Mouse (Mus musculus) frontal cortex, postnatal 25 days (tissue): ENCODE measurements around the gene Keap1.
"Not testable (repeated sequence)": the region's sequence is repeated elsewhere in the genome, so short reads cannot be mapped to it uniquely, and the experiment has no call there.

ENCODE experiments used
- DNase-seq, 2 experiments: peaks; one replicate each; pipeline ENCODE4 v3.0.0; 2022; ENCODE audit warnings: low spot score in 2 of 2

Keap1 gene

DNA sequence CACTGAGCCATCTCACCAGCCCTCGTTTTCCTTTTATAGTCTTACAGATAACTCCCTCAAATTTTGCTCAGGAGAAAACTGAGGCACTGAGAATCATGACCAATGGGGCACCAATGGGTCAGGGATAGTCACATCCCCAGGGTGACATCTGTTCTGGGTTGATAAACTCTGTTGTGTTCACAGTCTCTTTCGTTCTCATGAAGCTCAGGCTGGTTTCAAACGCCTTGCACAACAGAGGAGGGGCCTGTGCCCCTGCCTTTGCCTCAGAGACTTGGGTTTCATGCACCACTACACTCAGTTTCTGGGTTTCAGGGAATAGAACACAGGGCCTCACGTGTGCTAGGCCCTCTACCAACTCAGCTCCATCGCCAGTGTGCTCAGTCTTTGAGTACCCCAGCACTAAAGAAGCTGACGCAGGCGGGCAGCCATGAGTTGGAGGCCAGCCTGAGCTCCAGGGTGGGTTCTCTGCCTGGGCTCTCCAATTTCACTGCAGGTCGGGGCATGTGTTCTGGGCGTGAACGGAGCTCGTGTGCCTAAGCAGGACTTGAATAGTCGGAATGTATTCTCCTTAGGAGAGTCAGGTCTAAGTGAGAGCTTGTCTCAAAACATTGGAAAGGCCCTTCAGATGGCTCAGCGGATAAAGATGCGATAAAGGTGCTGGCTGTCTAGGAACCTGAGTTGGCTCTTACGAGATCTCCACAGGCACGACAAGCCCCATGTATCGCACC is 25.3 kb upstream of the Keap1 start:
- DNase-seq, result no peak

DNA sequence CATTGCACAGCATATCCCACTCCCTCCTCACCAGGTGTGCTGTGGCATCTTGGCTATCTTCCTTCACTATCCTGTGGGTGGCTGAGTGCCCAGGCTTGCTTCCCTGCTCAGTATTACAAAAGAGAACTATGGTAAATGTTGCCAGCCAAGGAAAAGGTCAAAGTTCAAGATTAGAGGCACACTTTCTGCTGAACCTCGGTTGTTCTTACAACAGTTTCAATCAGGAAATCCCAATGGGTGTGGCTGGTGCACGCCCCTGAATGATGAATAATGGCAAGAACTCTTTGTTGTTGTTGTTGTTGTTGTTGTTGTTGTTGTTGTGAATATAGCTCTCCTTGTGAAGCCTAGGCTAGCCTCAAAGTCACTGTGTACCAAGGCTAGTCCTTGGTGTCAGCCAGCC is 22.7 kb upstream of the Keap1 start:
- DNase-seq, result no peak

DNA sequence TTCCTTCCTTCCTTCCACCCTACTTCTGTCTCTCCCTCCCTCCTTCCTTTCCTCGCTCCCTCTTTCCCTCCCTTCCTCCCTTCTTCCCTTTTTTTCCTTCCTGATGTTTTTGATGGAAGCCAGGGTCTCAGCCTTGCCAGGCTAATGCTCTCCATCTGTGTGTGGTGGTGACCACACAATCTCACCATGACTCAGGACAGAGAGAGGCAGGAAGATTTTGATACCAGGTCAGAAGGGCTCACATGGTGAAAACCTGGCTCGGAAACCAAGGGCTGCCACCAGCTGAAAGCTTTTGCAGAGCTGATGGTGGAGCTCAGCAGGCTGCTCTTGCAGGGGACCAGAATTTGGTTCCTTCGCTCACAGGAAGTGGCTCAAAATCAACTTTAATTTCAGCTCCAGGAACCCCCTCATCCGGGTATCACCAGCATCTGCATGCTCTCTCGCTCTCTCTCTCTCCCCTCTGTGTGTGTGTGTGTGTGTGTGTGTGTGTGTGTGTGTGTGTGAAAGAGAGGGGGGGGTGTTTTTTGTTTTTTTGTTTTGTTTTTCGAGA is 21.4 kb upstream of the Keap1 start:
- no peak for DNase-seq

DNA sequence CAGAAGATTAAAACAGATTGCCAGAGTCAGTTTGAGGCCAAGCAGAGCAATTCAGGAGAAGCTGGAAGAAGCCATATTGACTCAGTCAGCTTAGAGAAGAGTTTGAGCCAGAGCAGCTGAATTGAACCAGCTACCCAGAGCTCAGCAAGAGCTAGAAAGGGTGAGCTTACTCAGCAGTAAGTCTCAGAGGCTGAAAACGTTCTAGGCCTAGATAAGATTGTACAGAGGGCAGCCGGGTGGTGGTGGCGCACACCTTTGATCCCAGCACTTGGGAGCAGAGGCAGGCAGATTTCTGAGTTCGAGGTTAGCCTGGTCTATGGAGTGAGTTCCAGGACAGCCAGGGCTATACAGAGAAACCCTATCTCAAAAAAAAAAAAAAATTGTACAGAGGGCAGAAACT is 17.2 kb upstream of the Keap1 start:
- DNase-seq, result not testable (repeated sequence)

DNA sequence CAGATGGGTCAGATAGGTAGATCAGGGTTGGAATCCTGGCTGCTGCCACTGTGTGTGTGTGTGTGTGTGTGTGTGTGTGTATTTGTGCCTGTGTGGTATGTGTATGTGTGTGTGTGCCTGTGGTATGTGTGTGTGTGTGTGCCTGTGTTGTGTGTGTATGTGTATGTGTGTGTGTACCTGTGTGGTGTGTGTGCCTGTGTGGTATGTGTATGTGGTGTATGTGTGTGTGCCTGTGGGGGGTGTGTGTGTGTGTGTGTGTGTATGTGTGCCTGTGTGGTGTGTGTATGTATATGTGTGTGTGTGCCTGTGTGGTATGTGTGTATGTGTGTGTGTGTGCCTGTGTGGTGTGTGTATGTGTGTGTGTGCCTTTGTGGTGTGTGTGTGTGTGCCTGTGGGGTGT is 15.5 kb upstream of the Keap1 start:
- no peak for DNase-seq

DNA sequence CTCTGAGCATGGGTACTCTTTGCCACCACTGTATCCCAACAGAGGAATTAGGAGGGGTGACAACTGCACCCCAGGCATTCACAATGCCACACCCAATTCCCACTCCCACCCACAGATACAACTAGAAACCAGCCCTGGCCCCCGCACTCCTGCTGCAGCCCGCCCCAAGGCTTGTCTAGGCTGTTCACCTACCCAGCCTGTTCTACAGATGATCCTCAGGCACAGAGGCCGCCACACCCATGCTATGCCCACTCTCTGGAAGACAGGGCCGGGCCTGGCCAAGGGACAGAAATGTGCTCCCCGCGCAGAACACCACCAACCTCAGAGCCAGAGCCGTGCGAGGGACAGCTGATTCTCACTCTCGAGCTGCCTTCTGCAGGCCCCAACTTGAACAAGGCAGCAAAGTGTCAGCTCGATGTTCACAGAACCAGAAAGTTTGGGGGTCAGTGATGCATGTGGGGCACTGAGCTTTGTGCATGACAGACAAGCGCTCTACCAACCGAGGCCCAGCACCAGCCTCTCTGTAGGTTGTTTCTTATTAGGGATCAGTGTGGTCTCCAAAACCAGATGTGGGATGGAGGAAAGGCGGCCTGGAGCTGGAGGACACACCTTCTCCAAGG is 12.1 kb upstream of the Keap1 start:
- DNase-seq, result no peak

DNA sequence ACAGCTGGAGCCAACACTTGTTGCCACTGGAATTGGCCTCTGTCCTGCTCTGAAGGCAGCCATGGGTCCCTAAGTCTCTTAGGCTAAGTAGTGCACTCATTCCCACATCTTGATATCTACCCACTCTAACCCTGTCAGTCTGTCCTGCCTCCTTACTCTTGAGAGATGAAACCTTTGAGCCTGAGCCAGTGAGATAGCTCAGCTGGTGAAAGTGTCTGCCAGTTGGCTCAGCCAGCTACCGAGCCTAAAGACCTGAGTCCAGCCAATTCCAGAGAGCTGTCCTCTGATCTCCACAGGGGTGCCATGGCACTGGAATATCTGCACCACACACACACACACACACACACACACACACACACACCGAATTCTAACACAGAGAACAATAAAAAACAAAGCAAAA is 11.3 kb upstream of the Keap1 start:
- no peak for DNase-seq

DNA sequence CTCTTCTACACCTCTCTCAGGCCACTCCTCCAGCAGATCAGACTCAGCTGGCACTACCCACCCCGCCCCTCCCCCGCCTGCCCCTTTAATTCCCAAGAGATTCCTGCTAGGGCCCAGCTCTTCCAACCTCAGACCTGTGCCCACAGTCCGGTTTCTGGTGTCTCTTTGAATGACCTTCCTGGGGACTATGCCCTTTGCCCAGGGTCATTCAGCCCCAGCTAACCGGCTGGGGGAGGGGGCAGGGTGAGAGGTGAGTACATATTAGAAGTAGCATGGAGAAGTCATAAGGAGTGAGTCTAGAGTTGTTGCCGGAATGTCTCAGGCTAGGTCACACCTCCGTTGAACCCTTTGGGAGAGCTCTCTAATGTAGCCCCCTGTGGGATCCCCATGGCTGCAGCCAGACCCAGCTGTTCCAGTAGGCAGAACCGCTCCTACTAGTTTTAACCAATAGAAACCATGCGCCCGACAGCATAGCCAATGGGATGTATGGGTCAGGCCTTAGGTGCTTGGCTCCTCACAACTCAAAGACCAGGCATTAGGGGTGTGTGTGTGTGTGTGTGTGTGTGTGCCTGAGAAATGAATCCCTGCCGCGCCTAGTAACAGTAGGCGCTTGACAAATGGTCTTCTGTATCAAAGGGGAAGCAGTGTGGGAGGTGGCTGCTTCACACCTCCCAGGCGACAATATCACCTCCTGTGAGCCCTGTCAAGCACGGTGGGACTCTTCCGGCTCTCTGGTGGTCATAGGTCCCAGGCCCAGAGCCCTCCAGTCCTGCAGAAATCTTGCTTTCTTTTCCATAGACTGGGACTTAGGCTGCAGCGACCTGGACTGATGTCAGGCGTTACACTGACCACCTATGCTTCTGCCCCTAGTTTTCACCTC is 10.7 kb upstream of the Keap1 start:
- DNase-seq, result no peak

DNA sequence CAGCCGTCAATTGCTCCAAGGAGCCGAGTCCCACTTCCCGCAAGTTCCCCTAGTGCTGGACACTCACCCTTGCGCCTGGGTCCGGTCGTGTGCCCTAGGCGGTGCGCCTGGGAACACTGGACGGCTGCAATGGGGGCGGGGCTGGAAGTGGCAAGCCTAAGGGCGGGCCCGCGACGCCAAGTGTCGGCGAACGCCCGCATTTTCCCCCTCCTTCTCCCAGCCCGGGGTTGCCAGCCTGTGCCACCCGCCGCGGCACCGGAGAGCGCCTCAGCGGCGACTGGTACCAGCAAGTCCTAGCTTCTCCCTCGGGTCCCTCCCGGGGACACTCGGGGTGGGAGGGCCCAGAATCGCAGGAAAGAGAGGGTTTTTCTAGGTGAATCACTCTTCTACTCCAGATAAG is 9.2 kb upstream of the Keap1 start, which contains the start of gene S1pr5:
TSS of gene S1pr5 (minus strand) at position 118 of the 400 bp plus-strand sequence.
- no peak for DNase-seq

DNA sequence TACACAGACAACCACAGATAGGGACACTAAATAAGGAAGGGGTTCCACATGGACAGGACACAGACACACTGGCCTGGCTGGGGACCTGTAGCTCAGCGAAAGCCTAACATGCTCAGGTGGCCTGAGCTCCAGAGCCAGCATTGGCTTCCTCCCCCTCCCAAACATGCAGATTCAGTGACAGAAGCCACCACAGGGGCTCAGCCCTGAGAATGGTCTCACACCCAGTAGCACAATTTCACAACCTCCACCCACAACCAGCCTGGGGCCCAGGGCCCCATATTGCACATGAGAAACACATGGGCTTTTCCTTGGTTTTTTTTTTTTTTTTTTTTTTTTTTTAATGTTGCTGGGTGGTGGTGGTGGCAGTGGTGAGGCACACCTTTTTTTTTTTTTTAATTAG is 7.2 kb upstream of the Keap1 start:
- DNase-seq, result no peak

DNA sequence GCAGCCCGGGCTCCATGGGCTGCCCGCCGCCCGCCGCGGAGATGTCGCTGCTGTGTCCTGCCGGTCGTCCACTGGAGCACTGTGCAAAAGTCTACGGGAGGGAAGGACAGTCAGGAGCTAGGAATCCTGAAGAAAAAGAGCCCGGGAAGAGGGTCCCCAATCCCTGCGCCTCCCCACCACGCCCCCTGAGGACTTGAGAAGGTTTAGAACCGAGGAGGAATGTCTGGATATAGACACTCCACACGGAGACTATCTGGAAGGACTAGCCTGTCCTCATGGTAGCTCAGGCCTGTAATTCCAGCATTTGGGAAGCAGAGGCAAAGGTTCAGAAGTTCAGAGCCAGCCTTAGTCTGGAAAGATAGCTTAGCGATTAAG is 5.9 kb upstream of the Keap1 start:
- no peak for DNase-seq

DNA sequence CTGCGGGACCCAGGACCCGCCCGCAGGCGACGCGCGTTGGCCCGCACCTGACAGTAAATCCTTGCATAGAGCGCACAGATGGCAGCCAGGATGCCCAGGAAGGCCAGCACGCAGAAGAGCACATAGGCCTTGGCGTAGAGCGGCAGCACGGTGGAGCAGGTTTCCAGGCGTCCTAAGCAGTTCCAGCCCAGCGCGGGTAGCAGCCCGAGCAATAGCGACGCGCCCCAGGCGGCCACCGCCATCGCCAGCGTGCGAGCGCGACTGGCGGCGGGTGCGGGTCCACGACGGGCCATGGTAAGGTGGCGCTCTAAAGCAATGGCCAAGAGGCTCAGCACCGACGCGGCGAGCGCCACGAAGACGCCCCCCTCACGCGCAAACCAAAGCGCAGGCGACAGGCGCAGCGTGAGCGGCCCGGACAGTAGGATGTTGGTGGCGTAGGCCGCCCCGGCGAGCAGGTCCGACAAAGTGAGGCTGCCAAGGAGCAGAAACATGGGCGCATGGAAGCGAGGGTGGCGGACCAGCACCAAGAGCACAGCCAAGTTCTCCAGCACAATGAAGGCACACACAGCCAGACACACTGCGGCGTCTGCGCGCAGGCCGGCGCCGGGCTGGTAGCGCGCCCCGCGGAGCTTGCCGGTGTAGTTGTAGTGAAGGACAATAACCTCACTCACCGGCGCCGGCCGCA is 5.4 kb upstream of the Keap1 start:
- no peak for DNase-seq

DNA sequence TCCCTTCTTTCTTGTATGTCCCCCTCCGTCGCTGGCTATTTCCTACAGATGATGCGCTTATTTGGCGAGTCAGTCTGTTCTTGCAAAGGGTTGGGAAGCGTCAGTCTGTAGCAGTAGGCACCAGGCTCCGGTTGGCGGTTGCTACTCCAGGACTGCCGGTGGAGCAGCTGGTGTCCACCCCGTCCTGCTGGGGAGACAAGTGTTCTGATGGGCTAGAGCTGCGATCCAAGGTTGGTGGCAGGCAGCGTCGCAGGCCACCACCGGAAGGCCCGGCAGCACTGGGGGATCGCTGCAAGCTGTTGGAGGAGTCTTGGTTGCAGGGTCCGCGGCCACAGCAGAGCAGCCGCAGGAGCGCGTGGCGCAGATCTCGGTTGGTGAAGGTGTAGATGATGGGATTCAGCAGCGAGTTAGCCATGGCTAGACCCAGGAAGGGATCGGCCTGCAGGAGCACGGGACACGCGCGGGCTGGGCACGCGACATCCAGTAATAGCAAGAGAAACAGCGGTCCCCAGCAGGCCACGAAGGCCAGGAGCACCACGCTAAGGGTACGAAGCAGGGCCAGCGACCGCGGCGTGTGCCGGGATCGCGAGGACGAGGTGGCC is 4.8 kb upstream of the Keap1 start:
- no peak for DNase-seq

DNA sequence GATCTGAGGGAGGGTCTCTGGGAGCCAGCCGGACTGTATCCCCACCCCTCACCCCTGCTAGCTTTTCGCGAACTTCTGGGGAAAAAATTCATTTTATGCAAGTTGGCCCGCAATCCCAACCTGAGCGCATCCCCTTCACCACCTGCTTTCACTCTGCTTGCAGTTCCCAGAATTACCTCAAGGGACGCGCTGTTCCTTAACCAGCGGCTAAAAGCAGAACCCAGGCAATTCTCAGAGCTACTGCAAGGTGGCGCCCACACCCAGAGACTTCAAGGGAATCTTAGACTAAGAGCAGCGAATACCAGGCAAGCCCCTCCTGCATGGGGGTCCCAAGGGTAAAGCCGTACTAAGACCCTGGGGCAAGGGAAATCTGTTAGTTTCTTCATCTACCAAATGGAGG is 2.2 kb upstream of the Keap1 start:
- DNase-seq, result peak; percentile 65 to 75

DNA sequence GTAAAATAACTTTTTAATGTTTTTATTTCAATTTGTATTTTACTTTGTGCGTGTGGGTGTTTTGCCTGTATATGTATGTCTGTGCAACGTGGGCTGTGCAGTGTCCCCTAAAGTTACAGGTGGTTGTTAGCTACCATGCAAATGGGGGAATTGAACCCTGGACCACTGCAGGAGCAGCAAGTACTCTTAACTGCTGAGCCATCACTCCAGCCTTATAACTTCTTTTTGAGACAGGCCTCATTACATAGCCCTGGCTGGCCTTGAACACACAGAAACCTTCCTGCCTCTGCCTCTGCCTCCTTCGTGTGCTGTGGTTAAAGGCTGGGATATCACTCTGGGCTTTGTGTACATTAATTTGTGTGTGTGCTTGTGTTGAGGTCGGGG is 296 bp upstream of the Keap1 start:
- DNase-seq, result no peak

DNA sequence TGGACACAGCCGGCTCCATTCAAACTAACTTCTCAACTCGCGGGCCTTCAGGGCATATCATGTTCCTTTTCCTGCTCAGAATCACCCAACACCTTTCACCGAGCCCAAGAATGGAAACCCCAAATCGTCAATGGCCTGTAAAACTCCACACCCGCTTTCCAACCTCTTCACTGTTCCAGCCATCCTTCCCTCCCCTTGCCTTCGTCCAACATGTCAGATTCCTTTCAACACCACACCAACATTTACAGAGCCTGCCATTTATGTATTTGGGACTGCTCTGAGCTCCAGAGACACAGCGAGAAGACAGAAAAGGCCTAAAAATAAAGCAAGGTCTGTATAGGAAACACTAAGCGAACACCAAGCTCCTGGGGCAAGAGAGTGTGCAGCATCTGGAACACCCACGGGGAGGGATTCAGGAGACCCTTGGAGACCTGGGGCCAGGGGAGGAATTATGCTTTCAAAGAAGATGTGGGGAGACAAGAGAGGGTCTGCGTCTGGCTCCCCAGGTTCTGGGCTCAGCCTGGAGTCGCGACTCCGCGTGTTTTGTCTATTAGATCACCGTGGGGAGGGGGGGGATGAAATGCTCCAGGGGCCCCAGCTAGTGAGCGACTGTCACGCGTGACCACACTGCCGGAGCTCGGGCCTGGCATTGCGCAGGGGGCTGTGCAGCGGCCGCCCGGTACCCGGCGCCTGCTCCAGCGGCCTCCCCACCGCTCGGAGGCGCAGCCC is 993 bp downstream of the Keap1 start:
- DNase-seq, result no peak

DNA sequence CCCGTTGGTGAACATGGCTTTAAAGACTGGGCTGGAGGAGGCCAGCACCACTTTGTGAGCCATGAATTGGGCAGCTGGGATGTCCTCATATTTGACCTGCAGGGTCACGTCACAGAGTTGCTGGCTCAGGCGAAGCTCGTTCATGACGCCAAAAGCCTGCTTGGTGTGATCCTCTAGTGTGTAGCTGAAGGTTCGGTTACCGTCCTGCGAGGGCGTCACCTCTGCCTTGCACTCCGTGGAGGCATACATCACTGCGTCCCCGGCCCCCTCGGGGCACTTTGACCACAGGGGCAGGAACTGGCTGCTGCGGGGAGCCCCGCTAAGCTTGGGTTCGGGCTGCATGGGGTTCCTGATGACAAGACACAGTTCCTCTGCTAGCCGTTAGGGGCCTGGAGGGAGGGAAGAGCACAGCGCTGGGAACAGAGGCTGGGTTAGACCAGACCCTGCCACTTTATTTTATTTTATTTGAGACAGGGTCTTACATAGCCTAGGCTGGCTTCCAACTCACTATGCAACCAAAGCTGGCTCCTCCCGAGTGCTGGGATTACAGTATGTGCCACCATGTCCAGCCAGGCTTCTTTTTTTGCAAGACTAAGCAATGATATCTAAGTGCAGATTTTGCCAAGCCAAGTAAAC is 1.7 kb downstream of the Keap1 start:
- DNase-seq, result no peak

DNA sequence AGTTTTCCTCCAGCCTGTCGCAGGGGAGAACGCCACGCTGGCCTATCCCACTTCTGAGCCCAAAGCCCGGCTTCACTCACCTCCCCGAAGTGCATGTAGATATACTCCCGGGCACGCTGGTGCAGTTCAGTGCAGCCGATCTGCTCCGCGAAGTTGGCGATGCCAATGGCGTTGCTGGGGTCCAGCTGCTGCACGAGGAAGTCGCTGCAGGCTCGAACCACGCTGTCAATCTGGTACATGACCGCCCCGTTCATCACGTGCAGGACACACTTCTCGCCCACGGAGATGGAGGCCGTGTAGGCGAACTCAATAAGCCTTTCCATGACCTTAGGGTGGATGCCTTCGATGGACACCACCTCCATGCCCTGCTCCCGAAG is 2.2 kb downstream of the Keap1 start:
- DNase-seq, result no peak

DNA sequence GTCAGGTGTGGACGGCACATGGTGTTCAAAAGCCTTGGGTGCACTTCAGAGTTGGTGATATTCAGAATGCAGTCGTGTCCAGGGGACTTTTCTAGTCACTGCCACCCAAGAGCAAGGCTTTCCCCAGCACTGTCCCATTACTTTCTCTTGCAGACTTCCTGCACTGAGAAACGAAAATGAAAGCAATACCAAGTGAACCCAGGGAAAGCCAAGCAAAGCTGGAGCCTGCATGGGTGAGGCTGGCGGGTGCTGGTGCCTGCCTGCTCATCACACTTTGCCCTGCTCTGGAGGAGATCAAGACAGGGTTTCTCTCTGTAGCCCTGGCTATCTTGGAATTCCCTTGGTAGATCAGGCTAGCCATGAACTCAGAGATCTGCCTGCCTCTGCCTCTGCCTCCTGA is 3.8 kb downstream of the Keap1 start:
- no peak for DNase-seq

DNA sequence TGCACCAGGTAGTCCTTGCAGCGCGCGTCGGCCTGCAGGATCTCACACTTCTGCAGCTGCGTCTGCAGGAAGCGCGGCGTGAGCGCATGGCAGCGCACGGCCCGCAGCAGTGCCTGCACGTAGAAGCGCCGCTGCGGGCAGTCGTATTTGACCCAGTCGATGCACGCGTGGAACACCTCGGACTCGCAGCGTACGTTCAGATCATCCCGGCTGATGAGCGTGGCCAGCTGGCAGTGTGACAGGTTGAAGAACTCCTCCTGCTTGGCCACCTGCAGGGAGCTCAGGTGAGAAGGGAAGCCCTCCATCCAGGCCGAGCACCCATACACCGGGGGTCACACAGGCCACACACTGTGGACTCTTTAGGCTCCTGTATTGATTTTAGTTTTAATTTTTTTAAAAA is 5.4 kb downstream of the Keap1 start:
- no peak for DNase-seq
